Mouse (Mus musculus) lung, adult 10 weeks (tissue): Measurements from ENCODE around the gene Fam126a. TPM values are rescaled to one million over a fixed set of nuclear protein-coding genes. Genes with fewer than 3 reads are reported as not detected.

ENCODE experiments used
- polyA plus RNA-seq: library from polyadenylated mRNA; stranded (reverse); fragments of 350-450 nt; fragmentation: Illumina TruSeq; extraction: RNeasy Lipid Tissue Mini Kit (QIAGEN cat#74804); gene quantifications from one replicate; pipeline ENCODE4 v1.2.3, GENCODE M21; 2014; ENCODE audit warnings: low read depth, low replicate concordance; ENCODE audit not compliant: insufficient read depth

Gene Fam126a
- polyA plus RNA-seq, result 7.8 TPM

DNA sequence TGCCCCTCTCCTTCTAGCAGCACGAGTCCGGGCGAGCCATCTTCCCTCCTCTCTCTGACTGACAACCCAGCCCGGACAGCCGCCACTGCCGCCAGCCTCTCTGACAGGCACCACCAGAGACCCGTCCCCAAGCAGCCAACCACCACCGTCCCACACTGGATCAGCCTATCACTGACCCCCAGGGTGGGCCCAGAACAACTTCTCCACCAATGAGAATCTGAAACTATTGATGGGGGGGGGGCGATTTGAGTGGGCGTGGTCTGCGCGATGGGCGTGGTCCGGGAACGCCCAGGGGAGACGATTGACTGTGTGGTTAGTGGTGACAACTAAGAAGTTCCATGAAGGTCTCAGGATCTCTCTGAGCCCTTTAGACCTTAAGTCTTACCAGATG is at the start of gene Fam126a:
Fam126a (minus strand) TSS at position 112 of the 391 bp plus-strand sequence.

Other genes starting within 250 kb of the Fam126a start
- gene Pus7, start 247.0 kb downstream of the Fam126a start, polyA plus RNA-seq, result 3.4 TPM
- 10.8 TPM for gene Rint1, start 243.0 kb downstream of the Fam126a start, polyA plus RNA-seq
- gene Tomm7, start 186.5 kb downstream of the Fam126a start, polyA plus RNA-seq, result 134 TPM
- 16.5 TPM for gene Klhl7, start 69.9 kb upstream of the Fam126a start, polyA plus RNA-seq
- 3.5 TPM for gene Nupl2, start 134.3 kb upstream of the Fam126a start, polyA plus RNA-seq